In genomic region chr2:158064571-158065048, GRCm38 (mm10) we compare ENCODE assay signal across 8 mouse cellular contexts. TPM values are rescaled to one million over a fixed set of nuclear protein-coding genes. Genes with fewer than 3 reads are reported as not detected.
DNase-seq lines count a peak whose midpoint lies in the region; ATAC-seq and TF ChIP-seq lines count a peak whose summit lies in the region.

No protein-coding gene starts in this region.

- intact Hi-C loops in heart, postnatal 10 days (cut with DNase I): loop anchor here (1.0 kb wide), 1 partner anchor 81 kb away; no protein-coding TSS in a partner anchor

- TF ChIP-seq POLR2A in limb, embryonic 14.5 days (IDR thresholded peaks at IDR 0.05; ENCODE audit: borderline replicate concordance, extremely low read depth, insufficient read depth, insufficient read length): no peak
- no peak for TF ChIP-seq POLR2A in cortical plate, adult 2 months (IDR thresholded peaks at IDR 0.05; ENCODE audit: extremely low read depth, insufficient read depth, low read length)

- peak; percentile 60 for ATAC-seq in limb, embryonic 14.5 days (ENCODE audit: low FRiP score, low read depth)

- TF ChIP-seq CTCF in cortical plate, adult 2 months (IDR thresholded peaks at IDR 0.05; ENCODE audit: extremely low read depth, insufficient read depth, low read length): 0 out of 2 replicates have a peak, but pooled peaks have one; percentile 18

- H3K36me3 ChIP-seq in limb, embryonic 14.5 days (ENCODE audit: control insufficient read depth, insufficient read depth, low read length): peaks cover 65% of the 10 kb centered on the region
- peaks cover 85% of the 10 kb centered on the region for H3K36me3 ChIP-seq in limb, embryonic 10.5 days

- peaks cover 3% of the 10 kb centered on the region; the same call in 1 of the 2 replicates for H3K4me1 ChIP-seq in limb, embryonic 14.5 days (ENCODE audit: control insufficient read depth, insufficient read depth, low read length)
- H3K4me1 ChIP-seq in limb, embryonic 10.5 days: no peaks in the 10 kb centered on the region
- H3K4me1 ChIP-seq in cortical plate, adult 2 months (ENCODE audit: control insufficient read depth, insufficient read depth, low read length): no peaks in the 10 kb centered on the region

- no peak overlapping the region for H3K4me3 ChIP-seq in limb, embryonic 14.5 days (replicated peaks; ENCODE audit: low read length)
- no peak overlapping the region for H3K4me3 ChIP-seq in limb, embryonic 10.5 days
- H3K4me3 ChIP-seq in cortical plate, adult 2 months (ENCODE audit: insufficient read depth, low read length): no peak overlapping the region

- H3K27me3 ChIP-seq in limb, embryonic 14.5 days (ENCODE audit: control insufficient read depth, insufficient read depth, low read length): no peaks in the 10 kb centered on the region
- H3K27me3 ChIP-seq in limb, embryonic 10.5 days (ENCODE audit: low read depth, poor library complexity, severe bottlenecking): no peaks in the 10 kb centered on the region

- H3K9ac ChIP-seq in limb, embryonic 14.5 days (ENCODE audit: low read depth, low read length, severe bottlenecking): no peak overlapping the region

- H3K27ac ChIP-seq in limb, embryonic 14.5 days (replicated peaks; ENCODE audit: low read depth, low read length): no peak overlapping the region
- H3K27ac ChIP-seq in limb, embryonic 10.5 days: no peak overlapping the region
- H3K27ac ChIP-seq in cortical plate, adult 2 months (ENCODE audit: insufficient read depth, low read length): no peak overlapping the region

- DNase-seq in limb, embryonic 14.5 days (ENCODE audit: low spot score): peak; percentile 68
- DNase-seq in limb, embryonic 10.5 days (ENCODE audit: low spot score): no peak
- peak; percentile 62 to 63 for DNase-seq in heart, postnatal 10 days
- DNase-seq in lung, postnatal 25 days (ENCODE audit: low spot score): peak; percentile 52
- DNase-seq in thymus, adult 18-20 months: no peak
- DNase-seq in urinary bladder, adult 18-20 months (ENCODE audit: low spot score in 2 of 2): no peak
- no peak for DNase-seq in urinary bladder, postnatal 4 days (ENCODE audit: low spot score in 2 of 2)

- no peak overlapping the region for H3K4me2 ChIP-seq in limb, embryonic 14.5 days (replicated peaks; ENCODE audit: low read depth, low read length, severe bottlenecking)

- WGBS in limb, embryonic 14.5 days: 37% methylated on average over 3 of the region's 3 CpGs
- 64% methylated on average over 3 of the region's 3 CpGs for WGBS in limb, embryonic 10.5 days

- no peaks in the 10 kb centered on the region for H3K9me3 ChIP-seq in limb, embryonic 14.5 days (ENCODE audit: control insufficient read depth, low read length)
- H3K9me3 ChIP-seq in limb, embryonic 10.5 days (replicated peaks): no peaks in the 10 kb centered on the region

RNA-seq across cellular contexts. Expression of gene Rprd1b, which starts 36.3 kb away (rescaled TPM):
- 30.6 and 32.5 TPM in 2 replicates for polyA plus RNA-seq in limb, embryonic 14.5 days (2012; rRNA removed)
- 37.1 and 44.8 TPM in 2 replicates for polyA plus RNA-seq in limb, embryonic 14.5 days (2014; fragmentation: Nextera tagmentation; extraction: Ambion mirVana)
- polyA plus RNA-seq in limb, embryonic 10.5 days (2016; fragmentation: Nextera tagmentation; extraction: Ambion mirVana): 54.8 and 64.4 TPM in 2 replicates
- polyA plus RNA-seq in cortical plate, adult 2 months (2012; rRNA removed): 15.4 and 17.1 TPM in 2 replicates
- 10 to 100 TPM; 30.0 to 32.4 TPM for total RNA-seq in heart, postnatal 10 days (2021)

RNA-seq across cellular contexts. Expression of gene Tti1, which starts 36.4 kb away (rescaled TPM):
- 23.7 and 25.5 TPM in 2 replicates for polyA plus RNA-seq in limb, embryonic 14.5 days (2012; rRNA removed)
- 19.1 and 20.1 TPM in 2 replicates for polyA plus RNA-seq in limb, embryonic 14.5 days (2014; fragmentation: Nextera tagmentation; extraction: Ambion mirVana)
- polyA plus RNA-seq in limb, embryonic 10.5 days (2016; fragmentation: Nextera tagmentation; extraction: Ambion mirVana): 34.3 and 41.2 TPM in 2 replicates
- polyA plus RNA-seq in cortical plate, adult 2 months (2012; rRNA removed): 17.7 and 18.5 TPM in 2 replicates
- 10 to 100 TPM; 21.3 to 26.1 TPM for total RNA-seq in heart, postnatal 10 days (2021)

Comparison
In these comparisons a context has a peak if more than half of its experiments do, and no peak if none do; other contexts are left out.
1. DNase-seq: peak in limb, embryonic 14.5 days (single experiment), heart, postnatal 10 days (2 of 2) and lung, postnatal 25 days (single experiment); none in limb, embryonic 10.5 days (single experiment), thymus, adult 18-20 months (0 of 2), urinary bladder, adult 18-20 months (0 of 2) and urinary bladder, postnatal 4 days (0 of 2).